Mouse (Mus musculus) layer of hippocampus, postnatal 36 days (tissue): Measurements from ENCODE around the gene Mpp3. TPM values are rescaled to one million over a fixed set of nuclear protein-coding genes. Genes with fewer than 3 reads are reported as not detected.

ENCODE experiments used
- DNase-seq, 2 experiments: peaks; one replicate each; pipeline ENCODE4 v3.0.0; 2022
- total RNA-seq, 2 experiments: library from RNA; stranded (reverse); gene quantifications; 2 replicates each; pipeline ENCODE4 v1.2.3; 2021

The Mpp3 gene
- total RNA-seq, 2 experiments from 2014 or later = 88.5 to 90.2 TPM

GRCm38 (mm10) chr11:101974181-101974580 lies 54.1 kb downstream of the Mpp3 start:
- DNase-seq = no peak

- DNase-seq = no peak
Observed at GRCm38 (mm10) chr11:101973496-101973895, 54.8 kb downstream of the Mpp3 start.

GRCm38 (mm10) chr11:101972651-101973050 lies 55.6 kb downstream of the Mpp3 start:
- no peak for DNase-seq

- no peak for DNase-seq
Observed at GRCm38 (mm10) chr11:101972097-101972496, 56.2 kb downstream of the Mpp3 start.

- DNase-seq = no peak
Observed at GRCm38 (mm10) chr11:101971410-101971809, 56.9 kb downstream of the Mpp3 start.

- no peak for DNase-seq
Observed at GRCm38 (mm10) chr11:101969835-101970234, 58.4 kb downstream of the Mpp3 start.

- peak; percentile 69 to 77 for DNase-seq
Observed at GRCm38 (mm10) chr11:101968791-101969190, 59.5 kb downstream of the Mpp3 start.

- DNase-seq = no peak
Observed at GRCm38 (mm10) chr11:101968311-101968710, 60.0 kb downstream of the Mpp3 start.

- DNase-seq = no peak
Observed at GRCm38 (mm10) chr11:101966965-101967614, 61.2 kb downstream of the Mpp3 start, which contains the start of gene Sost. Sost (minus strand) TSS chr11:101967015.

GRCm38 (mm10) chr11:101965553-101965952 lies 62.7 kb downstream of the Mpp3 start:
- no peak for DNase-seq

GRCm38 (mm10) chr11:101964647-101965046 lies 63.6 kb downstream of the Mpp3 start:
- no peak for DNase-seq

GRCm38 (mm10) chr11:101963473-101964291 lies 64.6 kb downstream of the Mpp3 start:
- DNase-seq = no peak

GRCm38 (mm10) chr11:101963043-101963442 lies 65.2 kb downstream of the Mpp3 start:
- no peak for DNase-seq

GRCm38 (mm10) chr11:101957476-101957875 lies 70.8 kb downstream of the Mpp3 start:
- DNase-seq = no peak

GRCm38 (mm10) chr11:101953441-101953840 lies 74.8 kb downstream of the Mpp3 start:
- DNase-seq = no peak

- DNase-seq = no peak
Observed at GRCm38 (mm10) chr11:101952541-101953341, 75.5 kb downstream of the Mpp3 start.

GRCm38 (mm10) chr11:101950021-101950420 lies 78.2 kb downstream of the Mpp3 start:
- no peak for DNase-seq

Other genes with a start within 250 kb of the Mpp3 start
- 10 to 100 TPM; 15.1 to 16.3 TPM for gene Etv4, start 243.1 kb downstream of the Mpp3 start, total RNA-seq
- gene Meox1, start 134.1 kb downstream of the Mpp3 start, total RNA-seq = under 1 TPM; 0.43 to 0.50 TPM
- not detected for gene Sost, start 61.4 kb downstream of the Mpp3 start, total RNA-seq
- gene Cfap97d1, start 44.2 kb downstream of the Mpp3 start, total RNA-seq = not detected
- gene Dusp3, start 41.4 kb downstream of the Mpp3 start, total RNA-seq = 100 to 1,000 TPM; 138 to 158 TPM
- gene Cd300lg, start 13.0 kb upstream of the Mpp3 start, total RNA-seq = not detected
- 100 to 1,000 TPM; 138 to 139 TPM for gene Mpp2, start 60.1 kb upstream of the Mpp3 start, total RNA-seq
- not detected for gene Ppy, start 72.9 kb upstream of the Mpp3 start, total RNA-seq
- not detected for gene Pyy, start 79.4 kb upstream of the Mpp3 start, total RNA-seq
- not detected for gene Nags, start 117.1 kb upstream of the Mpp3 start, total RNA-seq
- 10 to 100 TPM; 29.5 to 30.6 TPM for gene Tmem101, start 127.9 kb upstream of the Mpp3 start, total RNA-seq
- gene Lsm12, start 156.8 kb upstream of the Mpp3 start, total RNA-seq = 10 to 100 TPM; 59.4 to 60.8 TPM
- gene G6pc3, start 161.2 kb upstream of the Mpp3 start, total RNA-seq = 10 to 100 TPM; 52.0 to 58.5 TPM
- 100 to 1,000 TPM; 227 to 234 TPM for gene Hdac5, start 201.7 kb upstream of the Mpp3 start, total RNA-seq
- gene BC030867, start 220.4 kb upstream of the Mpp3 start, total RNA-seq = 1 to 10 TPM in 1 of 2 experiments, under 1 TPM in 1; 0.58 to 1.5 TPM
- gene Asb16, start 240.3 kb upstream of the Mpp3 start, total RNA-seq = 1 to 10 TPM; 1.0 to 1.2 TPM